Mouse (Mus musculus): Measurements from ENCODE around the gene Kif13a. TPM values are rescaled to one million over a fixed set of nuclear protein-coding genes. Genes with fewer than 3 reads are reported as not detected.

The Kif13a gene
- polyA plus RNA-seq, 1 experiment from 2014 or later, result 4.9 TPM

DNA sequence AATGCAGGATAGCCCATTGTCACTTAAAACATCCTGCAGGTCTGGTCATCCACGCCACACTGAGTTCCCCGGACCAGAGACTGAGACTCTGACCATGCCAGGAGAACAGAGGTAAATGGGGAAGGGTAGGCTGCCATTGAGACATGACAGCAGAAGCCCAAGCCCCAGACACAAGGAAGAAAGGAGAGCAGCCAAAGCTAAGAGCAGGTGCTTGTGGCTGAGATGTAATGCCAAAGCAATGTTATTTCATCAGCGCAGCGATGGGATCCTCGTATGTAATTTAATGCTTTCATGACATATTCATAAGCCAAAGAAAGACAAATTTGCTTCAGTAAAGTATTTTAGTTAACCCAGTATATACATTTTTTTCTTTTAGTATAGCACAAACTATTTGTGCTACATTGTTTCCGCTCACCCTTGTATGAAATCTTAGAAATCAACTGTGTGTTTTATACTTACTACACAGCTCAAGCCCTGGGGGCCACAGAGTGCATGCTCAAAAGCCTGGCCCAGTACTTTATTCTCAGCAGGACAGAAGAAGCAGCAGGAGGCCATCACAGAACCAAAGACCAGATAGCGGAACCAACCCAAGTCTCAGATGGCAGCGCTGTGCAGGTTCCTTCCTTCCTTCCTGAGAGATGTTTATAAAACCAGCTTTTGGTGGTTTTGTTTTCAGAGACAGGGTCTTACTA, 71.4 kb downstream of the Kif13a start:
- Histone ChIP-seq H3K27ac (ENCODE audit: low read depth) (no peak overlapping the region), H3K4me3 (ENCODE audit: low read depth, low read length) (no peak overlapping the region), H3K4me2 (ENCODE audit: low read depth, low read length) (no peak overlapping the region), H3K9me3 (ENCODE audit: low read length) (no peaks in the 10 kb centered on the region), H3K36me3 (replicated peaks; ENCODE audit: insufficient read depth, low read length) (no peaks in the 10 kb centered on the region), H3K4me1 (ENCODE audit: insufficient read depth) (no peaks in the 10 kb centered on the region), H3K9ac (replicated peaks) (no peak overlapping the region), H3K27me3 (ENCODE audit: insufficient read depth, low read length) (no peaks in the 10 kb centered on the region)
- TF ChIP-seq EP300 (IDR thresholded peaks at IDR 0.05; ENCODE audit: low read depth) (no peak), CTCF (IDR thresholded peaks at IDR 0.05; ENCODE audit: low read depth) (no peak)
- no peak for DNase-seq
- no peak for ATAC-seq
- WGBS (ENCODE audit: insufficient replicate concordance), result 87% methylated on average over 8 of the region's 8 CpGs

DNA sequence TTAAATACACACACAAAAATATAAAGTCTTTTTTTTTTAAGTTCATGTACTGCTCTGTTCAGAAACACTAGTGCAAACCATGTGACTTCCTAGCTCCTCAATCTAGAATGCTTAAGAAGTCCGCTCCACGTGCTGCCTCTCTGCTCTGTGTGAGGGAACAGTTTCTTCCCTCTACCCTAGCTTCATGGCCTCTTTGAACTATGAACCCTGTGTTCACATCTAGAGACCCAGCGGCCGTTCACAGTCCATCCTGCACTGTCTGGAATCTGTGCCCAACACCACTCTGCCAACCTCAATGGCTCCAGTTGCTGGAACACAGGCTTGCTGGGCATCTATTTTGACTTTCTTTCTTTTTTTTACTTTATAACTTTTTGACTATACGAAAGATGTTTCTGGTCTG, 75.2 kb downstream of the Kif13a start:
- Histone ChIP-seq H3K4me2 (ENCODE audit: low read depth, low read length) (no peak overlapping the region), H3K4me1 (ENCODE audit: insufficient read depth) (no peaks in the 10 kb centered on the region)
- WGBS (ENCODE audit: insufficient replicate concordance), result 62% methylated on average over 5 of the region's 5 CpGs

DNA sequence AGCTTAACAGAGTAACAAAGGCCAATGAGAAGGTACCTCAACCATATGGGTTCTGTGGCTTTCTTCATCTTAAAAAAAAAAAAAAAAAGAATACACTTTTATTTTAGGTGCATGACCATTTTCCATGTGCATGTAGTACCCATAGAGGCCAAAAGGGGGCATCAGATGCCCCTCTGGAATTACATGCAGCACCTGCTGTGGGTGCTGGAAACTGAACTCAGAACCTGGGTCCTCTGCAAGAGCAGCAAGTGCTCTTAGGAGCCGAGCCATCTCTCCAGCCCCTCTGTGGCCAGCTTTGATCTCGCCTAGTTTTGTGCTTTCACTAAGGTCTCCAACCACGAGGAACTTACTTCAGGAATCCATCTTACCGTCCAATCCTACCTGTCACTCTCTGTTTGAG, 77.2 kb downstream of the Kif13a start:
- no peak overlapping the region for H3K4me2 ChIP-seq (ENCODE audit: low read depth, low read length)
- 86% methylated on average over 4 of the region's 4 CpGs for WGBS (ENCODE audit: insufficient replicate concordance)

More for the DNA sequence above, 75.2 kb downstream of the Kif13a start:
- DNase-seq (no peak), ATAC-seq (no peak)
- no peaks in the 10 kb centered on the region for H3K9me3 ChIP-seq (ENCODE audit: low read length)
- no peak overlapping the region for H3K27ac ChIP-seq (ENCODE audit: low read depth)
- H3K9ac ChIP-seq (replicated peaks), result no peak overlapping the region
- H3K27me3 ChIP-seq (ENCODE audit: insufficient read depth, low read length), result no peaks in the 10 kb centered on the region
- no peak for TF ChIP-seq EP300 (IDR thresholded peaks at IDR 0.05; ENCODE audit: low read depth)
- no peak for TF ChIP-seq CTCF (IDR thresholded peaks at IDR 0.05; ENCODE audit: low read depth)
- H3K36me3 ChIP-seq (replicated peaks; ENCODE audit: insufficient read depth, low read length), result no peaks in the 10 kb centered on the region
- H3K4me3 ChIP-seq (ENCODE audit: low read depth, low read length), result no peak overlapping the region

DNA sequence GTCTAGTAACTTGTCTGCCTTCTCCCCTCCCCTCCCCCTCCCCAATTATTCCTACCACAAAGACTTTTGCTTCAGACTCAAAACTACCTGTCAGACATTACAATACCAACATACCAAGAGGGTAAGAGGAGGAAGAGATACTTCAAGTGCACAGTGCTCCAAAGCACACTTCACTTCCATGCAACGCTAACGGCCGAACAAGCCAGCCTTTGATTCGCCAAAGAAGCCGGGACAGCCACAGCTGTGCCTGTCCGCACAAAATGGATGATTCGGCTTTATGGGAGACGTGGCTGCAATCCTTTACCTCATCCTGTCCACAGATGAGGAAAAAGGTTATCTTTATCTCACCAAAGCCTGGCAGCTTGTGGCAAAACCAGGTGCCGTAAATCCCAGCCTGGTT, 84.2 kb downstream of the Kif13a start:
- no peaks in the 10 kb centered on the region for H3K36me3 ChIP-seq (replicated peaks; ENCODE audit: insufficient read depth, low read length)
- DNase-seq (no peak), ATAC-seq (no peak)
- no peak for TF ChIP-seq CTCF (IDR thresholded peaks at IDR 0.05; ENCODE audit: low read depth)
- TF ChIP-seq EP300 (IDR thresholded peaks at IDR 0.05; ENCODE audit: low read depth), result no peak
- no peak overlapping the region for H3K9ac ChIP-seq (replicated peaks)
- WGBS (ENCODE audit: insufficient replicate concordance), result 83% methylated on average over 9 of the region's 9 CpGs
- no peaks in the 10 kb centered on the region for H3K9me3 ChIP-seq (ENCODE audit: low read length)
- no peaks in the 10 kb centered on the region for H3K27me3 ChIP-seq (ENCODE audit: insufficient read depth, low read length)
- H3K4me1 ChIP-seq (ENCODE audit: insufficient read depth), result no peaks in the 10 kb centered on the region
- no peak overlapping the region for H3K27ac ChIP-seq (ENCODE audit: low read depth)
- no peak overlapping the region for H3K4me3 ChIP-seq (ENCODE audit: low read depth, low read length)
- no peak overlapping the region for H3K4me2 ChIP-seq (ENCODE audit: low read depth, low read length)

More for the DNA sequence above, 77.2 kb downstream of the Kif13a start:
- Histone ChIP-seq H3K36me3 (replicated peaks; ENCODE audit: insufficient read depth, low read length) (no peaks in the 10 kb centered on the region), H3K27ac (ENCODE audit: low read depth) (no peak overlapping the region), H3K27me3 (ENCODE audit: insufficient read depth, low read length) (no peaks in the 10 kb centered on the region), H3K4me3 (ENCODE audit: low read depth, low read length) (no peak overlapping the region), H3K4me1 (ENCODE audit: insufficient read depth) (no peaks in the 10 kb centered on the region), H3K9me3 (ENCODE audit: low read length) (no peaks in the 10 kb centered on the region), H3K9ac (replicated peaks) (no peak overlapping the region)
- no peak for ATAC-seq
- no peak for DNase-seq
- peak; percentile 39 for TF ChIP-seq CTCF (IDR thresholded peaks at IDR 0.05; ENCODE audit: low read depth)
- TF ChIP-seq EP300 (IDR thresholded peaks at IDR 0.05; ENCODE audit: low read depth), result no peak

DNA sequence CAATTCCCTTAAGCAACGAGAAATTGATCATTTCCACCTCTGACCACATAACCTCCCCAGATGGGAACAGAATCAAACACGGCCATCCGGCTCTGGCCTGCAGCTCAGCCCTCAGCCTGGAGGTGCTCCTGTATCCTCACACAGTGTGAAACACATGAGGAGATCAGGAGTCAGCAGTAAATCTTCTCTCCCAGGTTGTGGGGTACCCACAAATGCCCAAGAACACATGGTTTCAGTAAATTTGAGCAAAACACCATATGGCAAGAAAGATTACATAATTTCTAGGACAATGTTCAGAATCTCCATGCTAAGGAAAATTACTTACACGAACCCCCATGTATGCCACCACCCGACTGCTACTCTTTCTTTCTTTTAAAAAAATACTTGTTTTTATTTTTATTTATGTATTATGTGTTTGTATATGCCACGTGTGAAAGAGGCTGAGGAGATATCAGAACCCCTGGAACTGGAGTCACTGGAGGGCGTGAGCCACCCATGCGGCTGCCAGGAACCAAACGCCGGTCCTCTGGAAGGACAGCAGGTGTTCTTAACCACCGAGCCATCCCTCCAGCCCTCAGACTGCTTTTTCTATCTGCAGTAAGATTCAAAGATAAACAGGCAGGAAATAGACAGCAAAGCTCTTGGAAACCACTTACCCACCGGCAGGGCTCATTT, 85.0 kb downstream of the Kif13a start:
- no peak for ATAC-seq

DNA sequence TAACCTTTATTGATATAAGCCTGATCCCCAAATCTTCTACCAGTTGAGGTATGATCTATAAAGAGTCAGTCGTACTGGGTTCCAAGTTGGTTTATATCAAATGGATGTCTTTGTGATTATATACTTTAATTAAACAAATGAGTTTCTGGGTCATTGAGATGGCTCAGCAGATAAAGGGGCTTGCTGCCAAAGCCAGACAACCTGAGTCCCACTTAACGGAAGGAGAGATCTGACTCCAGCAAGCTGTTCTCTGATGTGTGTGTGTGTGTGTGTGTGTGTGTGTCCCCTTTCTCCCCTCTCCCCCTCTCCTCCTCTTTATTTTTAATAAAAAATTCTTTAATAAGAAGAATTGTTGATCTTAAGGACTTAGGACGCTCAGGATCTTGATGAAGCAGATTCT, 86.0 kb downstream of the Kif13a start:
- DNase-seq (no peak), ATAC-seq (no peak)
- H3K9me3 ChIP-seq (ENCODE audit: low read length), result no peaks in the 10 kb centered on the region
- H3K4me3 ChIP-seq (ENCODE audit: low read depth, low read length), result no peak overlapping the region
- H3K4me2 ChIP-seq (ENCODE audit: low read depth, low read length), result no peak overlapping the region
- H3K27ac ChIP-seq (ENCODE audit: low read depth), result no peak overlapping the region
- no peak overlapping the region for H3K9ac ChIP-seq (replicated peaks)
- TF ChIP-seq EP300 (IDR thresholded peaks at IDR 0.05; ENCODE audit: low read depth) (no peak), CTCF (IDR thresholded peaks at IDR 0.05; ENCODE audit: low read depth) (no peak)
- no peaks in the 10 kb centered on the region for H3K27me3 ChIP-seq (ENCODE audit: insufficient read depth, low read length)
- H3K36me3 ChIP-seq (replicated peaks; ENCODE audit: insufficient read depth, low read length), result no peaks in the 10 kb centered on the region
- H3K4me1 ChIP-seq (ENCODE audit: insufficient read depth), result no peaks in the 10 kb centered on the region
- WGBS (ENCODE audit: insufficient replicate concordance), result 73% methylated on average over 3 of the region's 3 CpGs

More for the DNA sequence above, 85.0 kb downstream of the Kif13a start:
- Histone ChIP-seq H3K27ac (ENCODE audit: low read depth) (no peak overlapping the region), H3K4me2 (ENCODE audit: low read depth, low read length) (no peak overlapping the region), H3K4me3 (ENCODE audit: low read depth, low read length) (no peak overlapping the region), H3K9ac (replicated peaks) (no peak overlapping the region), H3K27me3 (ENCODE audit: insufficient read depth, low read length) (no peaks in the 10 kb centered on the region), H3K4me1 (ENCODE audit: insufficient read depth) (no peaks in the 10 kb centered on the region), H3K36me3 (replicated peaks; ENCODE audit: insufficient read depth, low read length) (no peaks in the 10 kb centered on the region), H3K9me3 (ENCODE audit: low read length) (no peaks in the 10 kb centered on the region)
- TF ChIP-seq EP300 (IDR thresholded peaks at IDR 0.05; ENCODE audit: low read depth), result no peak
- TF ChIP-seq CTCF (IDR thresholded peaks at IDR 0.05; ENCODE audit: low read depth), result no peak
- DNase-seq, result no peak
- WGBS (ENCODE audit: insufficient replicate concordance), result 69% methylated on average over 12 of the region's 12 CpGs
